Mouse (Mus musculus) CH12.LX (cell line): ENCODE measurements around the gene Zbtb9. TPM values are rescaled to one million over a fixed set of nuclear protein-coding genes. Genes with fewer than 3 reads are reported as not detected.

Source experiments
- DNase-seq: peaks from one replicate; pipeline ENCODE4 v3.0.0-alpha.2; 2013; ENCODE audit errors: extremely low read depth
- H3K27ac ChIP-seq: 2 replicates; pipeline ENCODE4 v1.5.1; 2012; ENCODE audit warnings: low read depth, mild to moderate bottlenecking, control low read depth, moderate library complexity; ENCODE audit not compliant: insufficient read depth
- H3K27me3 ChIP-seq: replicated peaks from 2 replicates; pipeline ENCODE3; 2012; ENCODE audit warnings: inconsistent platforms
- H3K36me3 ChIP-seq, 2 experiments: replicated peaks in 1 of 2; 2 replicates each; pipeline versions ENCODE3 to v1.6.1; 2012; ENCODE audit warnings: inconsistent platforms in 1 of 2, low read length in 1 of 2, mild to moderate bottlenecking in 1 of 2, mixed read lengths in 1 of 2, moderate library complexity in 1 of 2; ENCODE audit not compliant: control insufficient read depth in 1 of 2, insufficient read depth in 1 of 2
- H3K4me1 ChIP-seq, 2 experiments: 2 replicates each; pipeline ENCODE4 v1.6.1; 2012; ENCODE audit warnings: inconsistent platforms in 1 of 2, moderate library complexity in 1 of 2; ENCODE audit not compliant: insufficient read depth in 2 of 2, control insufficient read depth in 1 of 2
- H3K4me2 ChIP-seq: 2 replicates; pipeline ENCODE4 v1.6.1; 2012; ENCODE audit warnings: low read depth, mild to moderate bottlenecking, control low read depth; ENCODE audit not compliant: poor library complexity, insufficient read depth, severe bottlenecking
- H3K4me3 ChIP-seq, 3 experiments: fragments of 150-350 bp in 1 of 3; sonication (generic) in 1 of 3; replicated peaks in 1 of 3; 2 replicates each; pipeline versions ENCODE3 to v1.5.1; 2011 to 2012; ENCODE audit warnings: low read depth in 2 of 3, low read length in 2 of 3, mild to moderate bottlenecking in 2 of 3, moderate library complexity in 2 of 3, control low read depth in 1 of 3, improper control_type of control experiment in 1 of 3, inconsistent platforms in 1 of 3, mixed read lengths in 1 of 3; ENCODE audit not compliant: poor library complexity in 1 of 3
- H3K79me2 ChIP-seq: replicated peaks from 2 replicates; pipeline ENCODE4 v1.6.1; 2012; ENCODE audit warnings: mild to moderate bottlenecking, moderate library complexity; ENCODE audit not compliant: control insufficient read depth, poor library complexity, insufficient read depth, severe bottlenecking; ENCODE audit errors: extremely low read depth
- H3K9ac ChIP-seq: 2 replicates; pipeline ENCODE4 v1.6.1; 2012; ENCODE audit warnings: low read depth, mild to moderate bottlenecking, control low read depth, moderate library complexity; ENCODE audit not compliant: insufficient read depth
- H3K9me3 ChIP-seq: replicated peaks from 2 replicates; pipeline ENCODE3; 2012; ENCODE audit warnings: low read length, inconsistent platforms, mixed read lengths
- BHLHE40 ChIP-seq: IDR thresholded peaks from 2 replicates; pipeline ENCODE4 v1.6.1; 2011; ENCODE audit warnings: mild to moderate bottlenecking, low read depth, low read length, improper control_type of control experiment
- CHD1 ChIP-seq: IDR thresholded peaks from 2 replicates; pipeline ENCODE4 v1.6.1; 2012; ENCODE audit warnings: low read depth, low read length, improper control_type of control experiment, inconsistent platforms
- E2F4 ChIP-seq: IDR thresholded peaks from 2 replicates; pipeline ENCODE4 v1.6.1; 2011; ENCODE audit warnings: low read depth, low read length, improper control_type of control experiment; ENCODE audit not compliant: insufficient replicate concordance
- ELF1 ChIP-seq: IDR thresholded peaks from 2 replicates; pipeline ENCODE4 v1.6.1; 2014; ENCODE audit warnings: low read depth, mild to moderate bottlenecking, inconsistent platforms, low read length, improper control_type of control experiment
- EP300 ChIP-seq: IDR thresholded peaks from 2 replicates; pipeline ENCODE4 v1.6.1; 2011; ENCODE audit warnings: low read length, improper control_type of control experiment
- ETS1 ChIP-seq: conservative IDR thresholded peaks from 2 replicates; pipeline ENCODE4 v1.6.1; 2012; ENCODE audit warnings: low read depth, mild to moderate bottlenecking, inconsistent platforms, low read length, improper control_type of control experiment, moderate library complexity
- GABPA ChIP-seq: IDR thresholded peaks from 2 replicates; pipeline ENCODE4 v1.6.1; 2012; ENCODE audit warnings: low read depth, low read length, improper control_type of control experiment, inconsistent platforms; ENCODE audit not compliant: insufficient replicate concordance
- IRF4 ChIP-seq: IDR thresholded peaks from 2 replicates; pipeline ENCODE4 v1.6.1; 2014; ENCODE audit warnings: low read depth, mild to moderate bottlenecking, inconsistent platforms, low read length, improper control_type of control experiment
- JUN ChIP-seq: IDR thresholded peaks from 2 replicates; pipeline ENCODE4 v1.6.1; 2011; ENCODE audit warnings: low read depth, mild to moderate bottlenecking, low read length, improper control_type of control experiment, moderate library complexity; ENCODE audit not compliant: insufficient read depth
- JUND ChIP-seq: conservative IDR thresholded peaks from 2 replicates; pipeline ENCODE4 v1.6.1; 2011; ENCODE audit warnings: low read depth, low read length, improper control_type of control experiment
- MAZ ChIP-seq: IDR thresholded peaks from 2 replicates; pipeline ENCODE4 v1.6.1; 2012; ENCODE audit warnings: low read depth, mild to moderate bottlenecking, inconsistent platforms, low read length, improper control_type of control experiment, moderate library complexity
- MXI1 ChIP-seq: IDR thresholded peaks from 2 replicates; pipeline ENCODE4 v1.6.1; 2011; ENCODE audit warnings: mild to moderate bottlenecking, low read depth, low read length, improper control_type of control experiment
- POLR2A ChIP-seq: IDR thresholded peaks from 2 replicates; pipeline ENCODE4 v1.6.1; 2011; ENCODE audit warnings: low read depth, mild to moderate bottlenecking, improper control_type of control experiment, low read length
- POLR2AphosphoS2 ChIP-seq: IDR thresholded peaks from 2 replicates; pipeline ENCODE4 v1.6.1; 2011; ENCODE audit warnings: low read depth, low read length, improper control_type of control experiment
- RAD21 ChIP-seq: IDR thresholded peaks from 2 replicates; pipeline ENCODE4 v1.6.1; 2011; ENCODE audit warnings: low read depth, mild to moderate bottlenecking, low read length, improper control_type of control experiment, moderate library complexity
- RCOR1 ChIP-seq: conservative IDR thresholded peaks from 2 replicates; pipeline ENCODE4 v1.6.1; 2012; ENCODE audit warnings: low read depth, mild to moderate bottlenecking, inconsistent platforms, low read length, improper control_type of control experiment
- SIN3A ChIP-seq: IDR thresholded peaks from 2 replicates; pipeline ENCODE4 v1.6.1; 2012; ENCODE audit warnings: low read length, improper control_type of control experiment, inconsistent platforms
- TBP ChIP-seq: conservative IDR thresholded peaks from 2 replicates; pipeline ENCODE4 v1.6.1; 2011; ENCODE audit warnings: low read depth, low read length, improper control_type of control experiment
- TCF12 ChIP-seq: IDR thresholded peaks from 2 replicates; pipeline ENCODE4 v1.6.1; 2014; ENCODE audit warnings: low read depth, mild to moderate bottlenecking, inconsistent platforms, low read length, improper control_type of control experiment
- UBTF ChIP-seq: IDR thresholded peaks from 2 replicates; pipeline ENCODE4 v1.6.1; 2012; ENCODE audit warnings: low read depth, mild to moderate bottlenecking, inconsistent platforms, low read length, improper control_type of control experiment, moderate library complexity
- USF1 ChIP-seq: IDR thresholded peaks from 2 replicates; pipeline ENCODE4 v1.6.1; 2014; ENCODE audit warnings: low read depth, mild to moderate bottlenecking, inconsistent platforms, low read length, improper control_type of control experiment
- ZC3H11A ChIP-seq: IDR thresholded peaks from 2 replicates; pipeline ENCODE4 v1.6.1; 2012; ENCODE audit warnings: low read depth, mild to moderate bottlenecking, inconsistent platforms, low read length, improper control_type of control experiment
- ZKSCAN1 ChIP-seq: IDR thresholded peaks from 2 replicates; pipeline ENCODE4 v1.6.1; 2012; ENCODE audit warnings: low read depth, inconsistent platforms, low read length, improper control_type of control experiment, borderline replicate concordance
- ZMIZ1 ChIP-seq: IDR thresholded peaks from 2 replicates; pipeline ENCODE4 v1.6.1; 2012; ENCODE audit warnings: low read depth, mild to moderate bottlenecking, inconsistent platforms, low read length, improper control_type of control experiment
- ZNF384 ChIP-seq: IDR thresholded peaks from 2 replicates; pipeline ENCODE4 v1.6.1; 2012; ENCODE audit warnings: low read depth, low read length, improper control_type of control experiment, inconsistent platforms
- dilution Hi-C: fragments of 300-500 bp; cut with MboI; formaldehyde crosslinking; loops from 2 replicates; pipeline ENCODE4 v1.14.3; 2020; ENCODE audit warnings: low sequenced_read_pairs; ENCODE audit not compliant: extremely low pct_unique_long_range_greater_than_20kb, extremely low pct_ligation_motif_present
- in situ Hi-C: fragments of 300-500 bp; cut with MboI; formaldehyde crosslinking; loops from 3 replicates; pipeline ENCODE4 v1.14.3; 2019; ENCODE audit warnings: low sequenced_read_pairs, low pct_ligation_motif_present, low pct_unique_long_range_greater_than_20kb, mixed read lengths
- polyA plus RNA-seq: library from polyadenylated mRNA; unstranded; fragments of >175 nt; gene quantifications from 2 replicates; pipeline ENCODE4 v1.2.1, GENCODE M21; 2012; ENCODE audit warnings: low read depth; ENCODE audit not compliant: insufficient read length
- total RNA-seq, 2 experiments: library from RNA; depleted of rRNA; stranded (reverse); fragments of 300-350 nt in 1 of 2; fragments of >200 nt in 1 of 2; gene quantifications; 2 replicates each; pipeline ENCODE4 v1.2.3; 2012 to 2014

The Zbtb9 gene
- total and polyA plus RNA-seq, 3 experiments = 2.0 to 14.3 (median 8.1) TPM

DNA sequence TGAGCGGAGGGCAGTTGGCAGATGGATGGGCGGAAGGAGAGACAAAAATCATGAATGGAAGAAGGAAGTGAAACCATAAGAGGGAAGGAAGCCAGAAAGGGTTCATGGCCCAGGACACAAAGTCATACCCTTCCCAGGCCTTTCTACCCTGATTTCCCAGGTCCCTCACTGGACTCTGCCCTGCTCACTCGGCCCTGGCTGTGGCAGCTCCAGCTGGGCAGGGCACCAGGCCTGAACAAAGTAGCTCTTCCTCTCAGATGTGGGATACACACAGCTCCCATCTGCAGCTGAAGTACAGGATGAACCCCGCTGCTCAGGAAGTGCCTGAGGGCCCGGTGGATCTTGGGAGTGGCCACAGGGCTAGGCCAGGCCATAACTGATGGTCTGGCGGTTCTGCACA lies 69.9 kb downstream of the Zbtb9 start:
- peak overlapping the region; percentile 51 for H3K27ac ChIP-seq

DNA sequence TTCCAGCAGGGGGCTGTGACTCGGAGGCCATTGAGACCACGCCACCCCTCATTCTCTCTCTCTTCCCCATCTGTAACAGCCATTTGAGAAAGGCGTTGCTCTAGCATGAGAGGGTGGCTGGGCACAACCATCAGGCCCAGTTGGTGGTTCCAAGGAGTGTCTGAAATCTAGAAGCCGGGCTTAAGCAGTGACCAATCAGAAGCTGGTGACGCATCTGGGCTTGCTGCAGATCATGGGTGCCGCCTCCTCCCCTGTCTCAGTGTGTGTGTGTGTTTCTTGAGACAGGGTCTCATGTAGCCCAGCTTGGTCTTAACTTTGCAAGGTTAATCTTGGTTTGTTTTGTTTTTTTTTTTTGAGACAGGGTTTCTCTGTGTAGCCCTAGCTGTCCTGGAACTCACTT lies 72.2 kb downstream of the Zbtb9 start:
- H3K4me1 ChIP-seq = peaks cover 23 to 56% of the 10 kb centered on the region in 2 experiments
- H3K9ac ChIP-seq = no peak overlapping the region
- H3K79me2 ChIP-seq = no peaks in the 10 kb centered on the region
- H3K27ac ChIP-seq = no peak overlapping the region
- DNase-seq = no peak
- no peak overlapping the region for H3K4me3 ChIP-seq
- in situ Hi-C loops = loop anchor here (5.0 to 25.0 kb wide), 2 partner anchors 72 to 467 kb away; partner anchors contain the start of gene Grm4
- H3K9me3 ChIP-seq = no peaks in the 10 kb centered on the region
- no peak for TF ChIP-seq EP300
- no peak for TF ChIP-seq JUND
- no peak for TF ChIP-seq USF1
- TF ChIP-seq ZC3H11A = no peak
- TF ChIP-seq RAD21 = no peak
- TF ChIP-seq ZNF384 = no peak
- TF ChIP-seq CHD1 = no peak
- no peak for TF ChIP-seq BHLHE40
- no peak for TF ChIP-seq TBP
- TF ChIP-seq POLR2A = no peak
- no peak for TF ChIP-seq MAZ
- TF ChIP-seq MXI1 = no peak
- no peak for TF ChIP-seq TCF12
- TF ChIP-seq SIN3A = no peak
- TF ChIP-seq RCOR1 = no peak
- TF ChIP-seq ELF1 = no peak
- H3K27me3 ChIP-seq = no peaks in the 10 kb centered on the region
- no peak overlapping the region for H3K4me2 ChIP-seq
- no peaks in the 10 kb centered on the region for H3K36me3 ChIP-seq
- dilution Hi-C loops = no loop called here

More for the DNA sequence above, 69.9 kb downstream of the Zbtb9 start:
- Histone ChIP-seq H3K4me1 (peaks cover 30 to 76% of the 10 kb centered on the region in 2 experiments), H3K4me2 (no peak overlapping the region), H3K9ac (no peak overlapping the region), H3K9me3 (no peaks in the 10 kb centered on the region), H3K4me3 (peak overlapping the region in 1 of 3 experiments; percentile 15), H3K36me3 (peaks cover 0 to 14% of the 10 kb centered on the region in 2 experiments), H3K27me3 (no peaks in the 10 kb centered on the region), H3K79me2 (no peaks in the 10 kb centered on the region)
- dilution Hi-C loops = no loop called here
- in situ Hi-C loops = loop anchor here (25.0 kb wide), 1 partner anchor 469 kb away; the partner anchor contains the start of gene Grm4
- DNase-seq = peak; percentile 64
- TF ChIP-seq MXI1 = no peak
- no peak for TF ChIP-seq ZNF384
- no peak for TF ChIP-seq ZKSCAN1
- no peak for TF ChIP-seq GABPA
- TF ChIP-seq UBTF = no peak
- TF ChIP-seq JUN = no peak
- TF ChIP-seq POLR2AphosphoS2 = no peak
- TF ChIP-seq EP300 = peak; percentile 86
- TF ChIP-seq ZMIZ1 = no peak
- TF ChIP-seq IRF4 = peak; percentile 87
- no peak for TF ChIP-seq POLR2A
- TF ChIP-seq E2F4 = no peak
- no peak for TF ChIP-seq ELF1
- TF ChIP-seq MAZ = no peak
- TF ChIP-seq ETS1 = no peak; the same call in 1 of the 2 replicates
